Mouse (Mus musculus) layer of hippocampus, postnatal 14 days (tissue): ENCODE measurements around the gene Gm5485. TPM values are rescaled to one million over a fixed set of nuclear protein-coding genes. Genes with fewer than 3 reads are reported as not detected.
A peak's percentile ranks its signal among the peaks of the same experiment; 100 is the strongest.

Experiments used
- DNase-seq, 2 experiments: peaks; one replicate each; pipeline ENCODE4 v3.0.0; 2021 to 2022; ENCODE audit warnings: low spot score in 2 of 2, mixed read lengths in 1 of 2
- long read RNA-seq, 2 experiments: library from polyadenylated mRNA; stranded (forward); transcript quantifications; one replicate each; pipeline ENCODE4 v2.0.0; 2021
- total RNA-seq, 2 experiments: library from RNA; stranded (reverse); gene quantifications; 2 replicates each; pipeline ENCODE4 v1.2.3; 2021

Gene Gm5485
- total RNA-seq: not detected
- long read RNA-seq, experiment 1: 0 reads
- long read RNA-seq, experiment 2: 0 reads

GRCm38 (mm10) chr16:48412246-48412645 is at the start of gene Gm5485:
TSS of gene Gm5485 (minus strand) at chr16:48412416.
- DNase-seq: no peak

GRCm38 (mm10) chr16:48453264-48453663 is 41.0 kb upstream of the Gm5485 start:
- no peak for DNase-seq

GRCm38 (mm10) chr16:48446161-48446925 is 34.1 kb upstream of the Gm5485 start:
- DNase-seq: no peak

GRCm38 (mm10) chr16:48444589-48444988 is 32.4 kb upstream of the Gm5485 start:
- no peak for DNase-seq

DNA sequence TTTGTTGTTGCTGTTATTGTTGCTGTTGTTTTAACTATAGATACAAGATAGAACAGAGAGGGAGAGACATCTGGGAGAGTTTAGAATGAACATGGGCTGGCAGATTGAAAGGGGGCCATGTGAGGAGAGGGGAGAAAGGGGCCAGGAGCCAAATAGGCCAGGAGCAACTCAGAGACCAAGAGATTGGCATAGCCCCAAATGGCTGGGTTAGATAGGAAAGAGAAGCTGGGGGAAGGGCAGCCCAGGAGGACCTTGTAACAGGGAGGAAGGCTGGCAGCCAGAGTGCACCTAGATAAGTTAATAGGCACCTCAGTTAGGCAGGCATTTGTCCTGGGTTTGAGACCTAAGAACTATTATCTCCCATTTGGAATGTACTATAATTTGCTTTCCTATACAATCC is 25.3 kb upstream of the Gm5485 start:
- no peak for DNase-seq

GRCm38 (mm10) chr16:48435454-48435853 is 23.2 kb upstream of the Gm5485 start:
- DNase-seq: no peak

GRCm38 (mm10) chr16:48431027-48431426 is 18.8 kb upstream of the Gm5485 start, which contains the start of gene Morc1:
TSS of gene Morc1 (plus strand) at chr16:48431237.
- DNase-seq: no peak

DNA sequence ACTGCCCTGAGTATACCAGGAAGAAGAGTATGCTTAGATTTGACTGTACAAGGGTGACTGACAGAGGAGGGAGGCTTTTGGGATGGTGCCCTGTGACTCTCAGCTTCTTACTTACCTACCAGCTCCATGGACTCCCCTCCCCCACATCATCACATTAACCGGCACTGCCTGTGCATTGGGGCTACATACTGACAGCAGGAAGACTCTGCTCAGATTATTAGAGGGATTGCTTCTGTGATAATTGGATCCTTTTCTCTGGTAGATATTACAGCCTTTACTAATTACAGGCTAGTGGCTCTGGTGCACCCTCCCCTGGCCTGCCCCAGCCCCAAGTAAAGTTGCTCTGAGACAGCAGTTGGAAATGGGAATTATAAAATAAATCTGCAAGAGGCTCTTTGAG is 17.2 kb upstream of the Gm5485 start:
- DNase-seq: no peak

GRCm38 (mm10) chr16:48424069-48424468 is 11.9 kb upstream of the Gm5485 start:
- DNase-seq: no peak

DNA sequence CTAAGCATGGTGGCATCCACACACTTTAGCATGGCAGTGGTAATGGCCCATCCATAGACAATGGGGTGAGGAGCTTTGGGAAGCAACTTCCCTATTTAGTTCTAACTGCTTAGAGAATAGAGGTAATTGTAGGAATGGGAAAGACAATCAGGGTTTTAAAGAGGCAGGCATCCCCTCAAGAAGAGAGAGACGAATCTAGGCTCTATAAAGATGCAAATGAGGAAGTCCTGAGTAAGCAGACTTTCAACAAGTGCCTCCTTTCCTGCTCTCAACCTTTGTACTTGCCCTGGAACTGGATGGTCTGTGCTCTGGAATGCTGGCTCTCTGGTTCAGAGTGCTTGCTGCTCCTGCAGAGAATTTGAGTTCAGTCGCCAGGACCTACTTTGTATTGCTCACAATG is 10.3 kb upstream of the Gm5485 start:
- DNase-seq: no peak

DNA sequence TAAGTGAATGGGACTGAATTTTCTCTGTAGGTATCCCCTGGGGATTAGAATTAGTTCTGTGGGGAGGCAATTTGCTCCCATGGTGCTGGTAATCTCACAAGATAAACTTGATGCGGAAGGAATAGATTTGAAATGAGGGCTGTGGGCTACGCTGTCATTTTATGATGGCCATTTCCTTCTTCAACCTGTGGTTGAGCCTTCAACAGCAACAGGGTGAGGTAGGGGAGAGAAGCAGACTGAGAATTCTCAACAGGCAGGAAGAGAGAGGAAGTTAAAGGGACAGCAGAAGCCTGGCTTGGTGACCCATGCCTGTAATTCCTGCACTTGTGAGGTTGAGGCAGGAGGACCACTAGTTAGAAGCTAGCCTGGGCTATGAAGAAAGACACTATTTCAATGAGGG is 6.8 kb upstream of the Gm5485 start:
- no peak for DNase-seq

DNA sequence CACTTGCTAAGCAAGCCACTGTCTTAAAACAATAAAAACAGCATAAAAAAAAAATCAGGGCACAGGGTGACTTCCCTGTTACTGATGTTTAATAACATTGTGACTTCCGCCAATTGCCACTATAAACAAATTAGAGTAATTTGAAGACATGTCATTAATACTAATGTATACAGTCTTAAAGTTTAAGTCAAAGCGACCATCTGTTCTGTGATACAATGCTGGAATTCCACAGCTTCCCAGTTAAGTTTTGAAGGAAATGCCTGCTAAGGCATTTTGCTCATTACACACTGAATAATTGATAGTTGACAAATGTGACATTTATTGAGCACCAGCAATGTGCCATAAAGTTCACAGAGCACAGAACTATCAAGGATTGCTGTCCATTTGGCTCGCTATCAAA is 6.3 kb upstream of the Gm5485 start:
- DNase-seq: no peak

DNA sequence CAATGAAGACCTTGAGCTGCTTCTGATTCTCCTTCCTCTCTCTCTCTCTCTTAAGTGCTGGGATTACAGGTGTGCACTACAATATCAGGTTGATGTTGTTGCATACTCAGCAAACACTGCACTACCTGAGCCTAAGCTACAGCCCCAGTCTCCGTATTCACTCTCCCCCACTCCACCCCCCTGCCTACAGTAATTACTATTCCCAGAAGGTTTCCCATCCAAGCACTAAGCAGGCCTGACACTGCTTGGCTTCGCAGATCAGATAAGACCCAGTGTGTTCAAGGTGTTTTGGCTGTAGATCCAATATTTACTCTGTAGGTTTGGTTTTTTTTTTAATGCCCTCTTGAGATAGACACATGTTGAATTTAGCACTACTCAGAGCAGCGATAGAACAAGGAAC is 2.1 kb downstream of the Gm5485 start:
- no peak for DNase-seq

DNA sequence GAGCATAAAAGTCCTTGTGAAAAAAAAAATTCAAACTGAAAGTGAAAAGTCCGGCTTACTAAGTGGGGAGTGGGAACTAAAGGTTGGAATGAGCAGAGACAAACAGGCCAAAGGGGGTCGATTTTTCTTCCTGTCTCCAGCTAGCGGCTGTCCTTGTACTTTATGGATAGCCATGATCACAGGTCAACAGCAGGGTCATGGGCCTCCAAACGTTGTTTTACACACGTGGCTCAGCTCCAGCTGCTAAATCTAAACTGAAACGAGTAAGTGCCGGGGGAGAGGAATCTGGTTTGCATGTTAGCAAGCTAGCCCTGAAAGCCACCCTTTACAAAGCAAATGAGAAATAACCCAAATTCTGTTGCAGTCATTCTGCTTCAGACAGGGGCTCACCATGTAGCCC is 2.6 kb downstream of the Gm5485 start:
- no peak for DNase-seq

GRCm38 (mm10) chr16:48405674-48406403 is 6.4 kb downstream of the Gm5485 start:
- no peak for DNase-seq

- no peak for DNase-seq
Observed at GRCm38 (mm10) chr16:48404009-48404408, 8.2 kb downstream of the Gm5485 start.

DNA sequence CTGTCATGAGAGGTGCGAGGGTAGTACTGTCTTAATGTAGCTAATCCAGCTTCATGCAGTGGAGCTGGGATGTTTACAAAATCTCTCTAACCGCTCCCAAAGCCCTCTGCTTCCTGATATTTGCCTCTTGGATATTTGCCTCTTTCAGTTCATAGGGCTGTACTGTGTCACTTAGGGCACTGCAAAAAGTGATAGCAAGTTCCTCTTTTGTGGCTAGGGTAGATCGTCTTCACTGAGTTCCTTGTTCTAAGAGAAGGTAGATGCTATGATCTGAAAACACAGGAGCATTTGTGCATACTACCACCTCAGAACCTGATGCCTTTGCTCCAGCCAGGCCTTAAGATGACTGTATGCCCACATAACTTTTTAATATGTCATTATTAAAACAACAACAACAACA is 8.8 kb downstream of the Gm5485 start:
- DNase-seq: no peak

DNA sequence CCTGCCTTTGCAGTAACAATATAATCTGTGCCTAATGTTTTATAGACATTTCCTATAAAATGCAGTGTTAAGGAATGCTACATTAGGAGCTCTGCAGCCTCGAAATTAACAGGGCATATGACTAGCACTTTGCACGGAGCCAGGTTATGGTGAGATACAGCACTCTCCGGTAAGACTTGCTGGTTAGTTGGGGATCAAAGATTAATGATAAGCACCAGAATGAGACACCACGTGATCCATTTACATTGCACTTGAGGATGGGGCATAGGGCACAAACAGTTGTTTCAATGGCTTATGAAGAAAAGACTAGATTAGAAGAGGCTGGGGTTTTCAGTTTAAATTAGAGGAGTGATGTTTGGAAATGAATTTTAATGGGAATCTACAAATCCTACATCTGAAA is 9.3 kb downstream of the Gm5485 start:
- no peak for DNase-seq

DNA sequence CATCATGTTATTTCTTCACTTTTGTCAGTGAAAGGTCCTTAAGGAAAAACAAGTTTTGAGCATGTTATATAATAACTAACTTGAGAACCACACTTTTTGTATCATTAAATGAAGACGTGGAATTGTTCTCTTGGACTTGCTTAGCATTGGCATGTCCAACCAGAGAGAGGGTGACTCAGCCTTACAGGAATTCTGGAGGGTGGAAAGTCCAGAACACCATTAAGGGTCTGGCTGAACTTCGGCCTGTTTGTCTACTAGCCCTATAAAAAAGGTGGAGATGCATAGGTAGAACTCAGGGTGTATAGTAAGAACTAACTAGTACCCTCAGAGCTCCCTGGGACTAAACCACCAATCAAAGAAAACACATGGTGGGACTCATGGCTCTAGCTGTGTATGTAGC is 16.9 kb downstream of the Gm5485 start:
- no peak for DNase-seq

- DNase-seq: peak; percentile 19 to 65
Observed at GRCm38 (mm10) chr16:48386982-48387381, 25.2 kb downstream of the Gm5485 start.

DNA sequence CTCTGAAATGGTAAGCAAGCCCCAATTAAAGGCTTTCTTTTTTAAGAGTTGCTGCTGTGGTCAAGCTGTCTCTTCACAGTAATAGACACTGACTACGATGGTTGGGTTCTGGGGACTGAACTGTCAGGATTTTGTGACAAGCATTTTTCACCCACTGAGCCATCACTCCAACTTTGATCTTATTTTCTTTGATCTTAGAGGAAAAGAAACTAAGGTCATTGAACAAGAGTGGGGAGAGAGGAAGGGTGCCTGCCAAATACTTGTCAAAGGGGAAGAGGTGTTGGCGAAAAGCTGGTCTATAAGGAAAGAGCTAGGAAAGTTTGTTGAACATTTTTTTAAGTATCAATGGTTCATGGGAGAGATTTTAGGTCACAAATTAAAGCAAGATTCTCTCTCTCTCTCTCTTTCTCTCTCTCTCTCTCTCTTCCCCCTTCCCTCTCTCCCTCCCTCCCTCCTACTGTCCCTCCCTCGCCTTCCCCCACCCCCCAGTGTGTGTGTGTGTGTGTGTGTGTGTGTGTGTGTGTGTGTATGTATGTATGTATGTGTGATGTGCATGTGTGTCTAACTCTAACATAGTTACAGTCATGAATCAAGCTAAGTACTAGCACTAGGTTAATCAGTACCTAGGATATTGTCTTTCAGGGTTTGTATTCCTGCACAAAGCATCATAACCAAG is 28.5 kb downstream of the Gm5485 start:
- DNase-seq: no peak
